Mouse (Mus musculus): ENCODE results near the gene Hoxa7.

- no peak for TF ChIP-seq POLR2A (IDR thresholded peaks at IDR 0.05; ENCODE audit: borderline replicate concordance, extremely low read depth, insufficient read depth, insufficient read length, poor library complexity, severe bottlenecking)
- TF ChIP-seq CTCF (IDR thresholded peaks at IDR 0.05; ENCODE audit: borderline replicate concordance, extremely low read depth, insufficient read depth, insufficient read length), result no peak
Observed at GRCm38 (mm10) chr6:52189172-52189591, 32.5 kb downstream of the Hoxa7 start.
